Mouse (Mus musculus): Measurements from ENCODE around the gene Ezr. TPM values are rescaled to one million over a fixed set of nuclear protein-coding genes. Genes with fewer than 3 reads are reported as not detected.

Ezr gene
- polyA plus RNA-seq, 1 experiment from 2014 or later = 73.8 TPM

DNA sequence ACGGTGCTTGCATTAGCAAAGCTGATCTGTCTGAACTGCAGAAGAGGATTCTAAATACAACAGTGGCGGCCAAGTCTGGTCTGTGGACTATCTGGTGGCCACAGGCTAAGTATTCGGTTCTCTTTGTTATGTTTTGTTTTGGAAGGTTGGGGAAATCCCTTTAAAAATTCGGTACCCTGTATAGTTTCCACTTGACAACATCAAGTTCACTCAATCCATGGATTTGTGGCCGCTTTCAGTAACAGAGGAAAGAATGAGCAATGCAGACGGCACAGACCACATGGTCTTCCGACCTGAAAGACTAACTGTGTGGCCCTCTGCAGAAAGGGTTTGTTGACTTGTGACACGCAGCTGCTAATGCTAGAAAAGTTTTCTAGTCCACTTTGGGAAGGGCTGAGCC lies 23.7 kb downstream of the Ezr start:
- Histone ChIP-seq H3K27me3 (ENCODE audit: control insufficient read depth, insufficient read depth, low read length) (no peaks in the 10 kb centered on the region), H3K27ac (ENCODE audit: low read depth, low read length) (no peak overlapping the region), H3K9me3 (ENCODE audit: control insufficient read depth, low read length) (no peaks in the 10 kb centered on the region), H3K4me3 (ENCODE audit: low read depth, low read length) (no peak overlapping the region), H3K36me3 (ENCODE audit: control insufficient read depth, insufficient read depth, low read length) (no peaks in the 10 kb centered on the region), H3K4me1 (replicated peaks; ENCODE audit: control insufficient read depth, insufficient read depth, low read length) (peaks cover 5% of the 10 kb centered on the region; the same call in 1 of the 2 replicates), H3K9ac (ENCODE audit: low read depth, low read length) (no peak overlapping the region), H3K4me2 (replicated peaks; ENCODE audit: low read depth, low read length) (no peak overlapping the region)
- DNase-seq (ENCODE audit: low spot score) (no peak), ATAC-seq (ENCODE audit: low FRiP score) (no peak)
- WGBS = 82% methylated on average over 8 of the region's 8 CpGs

DNA sequence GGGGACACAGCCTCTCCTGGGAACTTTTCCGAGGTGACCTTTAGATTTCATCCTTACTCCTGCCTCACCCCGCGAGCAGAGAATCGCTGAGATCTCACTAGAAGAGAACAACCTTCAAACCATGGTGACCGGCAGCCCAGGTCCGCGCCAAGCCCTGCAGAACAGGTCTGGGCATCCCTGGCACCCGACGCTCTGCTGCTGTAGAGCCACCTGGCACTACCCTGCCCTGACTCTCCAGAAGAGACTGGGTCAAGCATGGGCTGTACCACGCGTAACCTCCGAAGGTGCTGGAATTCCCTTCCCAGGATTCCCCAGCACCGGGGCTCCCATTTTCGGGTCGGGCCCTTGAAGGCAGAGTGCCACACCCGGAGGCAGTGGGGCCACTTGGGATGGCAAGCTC lies 24.7 kb downstream of the Ezr start:
- ATAC-seq (ENCODE audit: low FRiP score) = no peak
- 95% methylated on average over 16 of the region's 16 CpGs for WGBS
- H3K9ac ChIP-seq (ENCODE audit: low read depth, low read length) = no peak overlapping the region

DNA sequence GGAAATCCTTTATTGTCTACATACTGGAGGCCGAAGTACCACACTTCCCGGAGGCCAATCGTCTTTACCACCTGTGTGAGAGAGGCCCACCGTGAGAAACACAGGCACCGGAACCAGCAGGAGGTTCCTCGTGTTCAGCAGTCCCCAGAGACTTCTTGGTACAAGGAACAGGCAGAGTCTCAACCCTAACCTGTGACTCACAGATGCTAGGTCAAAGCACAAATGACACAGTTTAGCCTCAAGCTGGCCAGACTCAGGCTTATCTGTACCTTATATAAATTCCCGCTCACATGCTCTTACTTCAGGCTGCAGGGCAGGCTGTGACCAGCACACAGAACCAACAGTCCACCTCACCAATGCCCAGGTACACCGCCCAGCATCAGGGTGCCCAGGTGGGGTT lies 26.7 kb downstream of the Ezr start:
- ATAC-seq (ENCODE audit: low FRiP score) (no peak), DNase-seq (ENCODE audit: low spot score) (no peak)
- H3K36me3 ChIP-seq (ENCODE audit: control insufficient read depth, insufficient read depth, low read length) = no peaks in the 10 kb centered on the region
- H3K27me3 ChIP-seq (ENCODE audit: control insufficient read depth, insufficient read depth, low read length) = no peaks in the 10 kb centered on the region
- H3K4me1 ChIP-seq (replicated peaks; ENCODE audit: control insufficient read depth, insufficient read depth, low read length) = 0 out of 2 replicates have a peak, but pooled peaks cover 3% of the 10 kb centered on the region
- no peak overlapping the region for H3K27ac ChIP-seq (ENCODE audit: low read depth, low read length)
- H3K4me3 ChIP-seq (ENCODE audit: low read depth, low read length) = no peak overlapping the region
- WGBS = 87% methylated on average over 8 of the region's 8 CpGs
- no peak overlapping the region for H3K9ac ChIP-seq (ENCODE audit: low read depth, low read length)
- H3K4me2 ChIP-seq (replicated peaks; ENCODE audit: low read depth, low read length) = no peak overlapping the region
- H3K9me3 ChIP-seq (ENCODE audit: control insufficient read depth, low read length) = no peaks in the 10 kb centered on the region

More for the DNA sequence above, 24.7 kb downstream of the Ezr start:
- Histone ChIP-seq H3K9me3 (ENCODE audit: control insufficient read depth, low read length) (no peaks in the 10 kb centered on the region), H3K4me1 (replicated peaks; ENCODE audit: control insufficient read depth, insufficient read depth, low read length) (0 out of 2 replicates have a peak, but pooled peaks cover 3% of the 10 kb centered on the region), H3K4me3 (ENCODE audit: low read depth, low read length) (no peak overlapping the region), H3K27me3 (ENCODE audit: control insufficient read depth, insufficient read depth, low read length) (no peaks in the 10 kb centered on the region), H3K27ac (ENCODE audit: low read depth, low read length) (no peak overlapping the region), H3K36me3 (ENCODE audit: control insufficient read depth, insufficient read depth, low read length) (no peaks in the 10 kb centered on the region), H3K4me2 (replicated peaks; ENCODE audit: low read depth, low read length) (no peak overlapping the region)
- DNase-seq (ENCODE audit: low spot score) = no peak

DNA sequence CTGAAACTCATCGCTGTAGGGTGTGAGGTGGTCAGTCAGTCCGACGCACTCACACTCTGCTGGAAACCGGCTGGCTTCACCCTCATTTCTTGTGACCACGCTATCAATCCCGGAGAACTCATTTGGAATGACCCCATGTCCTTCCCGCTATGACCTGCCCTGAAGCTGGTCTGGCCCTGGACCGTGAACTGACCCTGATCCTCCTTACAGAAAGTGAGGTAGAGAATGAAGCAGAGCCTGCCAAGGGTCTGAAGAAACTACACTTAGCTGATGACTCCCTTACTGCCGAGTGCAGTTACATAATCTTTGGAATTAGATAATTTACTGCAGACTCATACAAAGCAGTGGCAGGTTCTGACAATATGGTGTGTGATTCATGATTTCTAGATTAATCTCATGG lies 27.4 kb downstream of the Ezr start:
- H3K4me3 ChIP-seq (ENCODE audit: low read depth, low read length) = no peak overlapping the region
- H3K9me3 ChIP-seq (ENCODE audit: control insufficient read depth, low read length) = no peaks in the 10 kb centered on the region
- DNase-seq (ENCODE audit: low spot score) (no peak), ATAC-seq (ENCODE audit: low FRiP score) (no peak)
- no peak overlapping the region for H3K27ac ChIP-seq (ENCODE audit: low read depth, low read length)
- no peaks in the 10 kb centered on the region for H3K27me3 ChIP-seq (ENCODE audit: control insufficient read depth, insufficient read depth, low read length)
- no peak overlapping the region for H3K4me2 ChIP-seq (replicated peaks; ENCODE audit: low read depth, low read length)
- 0 out of 2 replicates have a peak, but pooled peaks cover 3% of the 10 kb centered on the region for H3K4me1 ChIP-seq (replicated peaks; ENCODE audit: control insufficient read depth, insufficient read depth, low read length)
- H3K36me3 ChIP-seq (ENCODE audit: control insufficient read depth, insufficient read depth, low read length) = no peaks in the 10 kb centered on the region
- no peak overlapping the region for H3K9ac ChIP-seq (ENCODE audit: low read depth, low read length)
- 88% methylated on average over 9 of the region's 9 CpGs for WGBS

DNA sequence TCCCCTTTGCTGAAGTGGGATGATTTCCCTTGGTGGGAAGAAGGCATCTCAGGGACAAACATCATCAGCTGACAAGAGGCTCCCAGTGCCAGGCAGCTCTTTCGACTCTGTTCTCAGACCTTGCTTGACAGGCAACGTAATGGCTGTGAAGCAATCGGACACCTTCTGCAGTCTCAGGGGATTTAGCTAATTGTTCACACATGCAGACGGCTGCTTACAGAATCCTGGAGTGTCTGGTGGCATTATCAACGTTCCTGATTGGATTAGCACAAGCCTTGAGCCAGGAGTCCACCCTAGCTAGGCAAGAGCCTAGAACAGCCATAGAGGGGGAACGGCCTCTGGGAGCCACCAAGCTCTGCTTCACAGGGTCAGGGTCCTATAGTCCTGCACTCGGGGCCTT lies 30.2 kb downstream of the Ezr start:
- H3K27me3 ChIP-seq (ENCODE audit: control insufficient read depth, insufficient read depth, low read length) = no peaks in the 10 kb centered on the region
- H3K36me3 ChIP-seq (ENCODE audit: control insufficient read depth, insufficient read depth, low read length) = no peaks in the 10 kb centered on the region
- WGBS = 53% methylated on average over 7 of the region's 7 CpGs
- H3K4me2 ChIP-seq (replicated peaks; ENCODE audit: low read depth, low read length) = no peak overlapping the region
- peak; percentile 25 for DNase-seq (ENCODE audit: low spot score)
- ATAC-seq (ENCODE audit: low FRiP score) = no peak
- no peak overlapping the region for H3K4me3 ChIP-seq (ENCODE audit: low read depth, low read length)
- H3K4me1 ChIP-seq (replicated peaks; ENCODE audit: control insufficient read depth, insufficient read depth, low read length) = peaks cover 5% of the 10 kb centered on the region
- no peak overlapping the region for H3K27ac ChIP-seq (ENCODE audit: low read depth, low read length)
- no peak overlapping the region for H3K9ac ChIP-seq (ENCODE audit: low read depth, low read length)
- no peaks in the 10 kb centered on the region for H3K9me3 ChIP-seq (ENCODE audit: control insufficient read depth, low read length)

GRCm38 (mm10) chr17:6751221-6751859 lies 31.2 kb downstream of the Ezr start:
- Histone ChIP-seq H3K27me3 (ENCODE audit: control insufficient read depth, insufficient read depth, low read length) (no peaks in the 10 kb centered on the region), H3K27ac (ENCODE audit: low read depth, low read length) (no peak overlapping the region), H3K4me3 (ENCODE audit: low read depth, low read length) (no peak overlapping the region), H3K4me1 (replicated peaks; ENCODE audit: control insufficient read depth, insufficient read depth, low read length) (peaks cover 10% of the 10 kb centered on the region), H3K9ac (ENCODE audit: low read depth, low read length) (no peak overlapping the region), H3K9me3 (ENCODE audit: control insufficient read depth, low read length) (no peaks in the 10 kb centered on the region), H3K36me3 (ENCODE audit: control insufficient read depth, insufficient read depth, low read length) (no peaks in the 10 kb centered on the region), H3K4me2 (replicated peaks; ENCODE audit: low read depth, low read length) (no peak overlapping the region)
- WGBS = 76% methylated on average over 11 of the region's 11 CpGs
- DNase-seq (ENCODE audit: low spot score) (no peak), ATAC-seq (ENCODE audit: low FRiP score) (no peak)

- H3K27ac ChIP-seq (ENCODE audit: low read depth, low read length) = no peak overlapping the region
- peaks cover 13% of the 10 kb centered on the region for H3K4me1 ChIP-seq (replicated peaks; ENCODE audit: control insufficient read depth, insufficient read depth, low read length)
- H3K27me3 ChIP-seq (ENCODE audit: control insufficient read depth, insufficient read depth, low read length) = no peaks in the 10 kb centered on the region
- H3K4me2 ChIP-seq (replicated peaks; ENCODE audit: low read depth, low read length) = no peak overlapping the region
- H3K9ac ChIP-seq (ENCODE audit: low read depth, low read length) = no peak overlapping the region
- H3K36me3 ChIP-seq (ENCODE audit: control insufficient read depth, insufficient read depth, low read length) = no peaks in the 10 kb centered on the region
- H3K9me3 ChIP-seq (ENCODE audit: control insufficient read depth, low read length) = no peaks in the 10 kb centered on the region
- ATAC-seq (ENCODE audit: low FRiP score) = no peak
- H3K4me3 ChIP-seq (ENCODE audit: low read depth, low read length) = no peak overlapping the region
- WGBS = 89% methylated on average over 17 of the region's 17 CpGs
- DNase-seq (ENCODE audit: low spot score) = no peak
These were observed 33.7 kb downstream of the Ezr start for GRCm38 (mm10) chr17:6748779-6749464.

GRCm38 (mm10) chr17:6747478-6747877 lies 35.1 kb downstream of the Ezr start:
- Histone ChIP-seq H3K4me1 (replicated peaks; ENCODE audit: control insufficient read depth, insufficient read depth, low read length) (peaks cover 17% of the 10 kb centered on the region), H3K9ac (ENCODE audit: low read depth, low read length) (no peak overlapping the region)
- 31% methylated on average over 7 of the region's 7 CpGs for WGBS

More at GRCm38 (mm10) chr17:6747478-6747877, 35.1 kb downstream of the Ezr start:
- H3K9me3 ChIP-seq (ENCODE audit: control insufficient read depth, low read length) = no peaks in the 10 kb centered on the region
- no peaks in the 10 kb centered on the region for H3K27me3 ChIP-seq (ENCODE audit: control insufficient read depth, insufficient read depth, low read length)
- no peak overlapping the region for H3K27ac ChIP-seq (ENCODE audit: low read depth, low read length)
- no peak overlapping the region for H3K4me3 ChIP-seq (ENCODE audit: low read depth, low read length)
- no peak overlapping the region for H3K4me2 ChIP-seq (replicated peaks; ENCODE audit: low read depth, low read length)
- ATAC-seq (ENCODE audit: low FRiP score) = no peak
- DNase-seq (ENCODE audit: low spot score) = no peak
- no peaks in the 10 kb centered on the region for H3K36me3 ChIP-seq (ENCODE audit: control insufficient read depth, insufficient read depth, low read length)
